In the genomic region with DNA sequence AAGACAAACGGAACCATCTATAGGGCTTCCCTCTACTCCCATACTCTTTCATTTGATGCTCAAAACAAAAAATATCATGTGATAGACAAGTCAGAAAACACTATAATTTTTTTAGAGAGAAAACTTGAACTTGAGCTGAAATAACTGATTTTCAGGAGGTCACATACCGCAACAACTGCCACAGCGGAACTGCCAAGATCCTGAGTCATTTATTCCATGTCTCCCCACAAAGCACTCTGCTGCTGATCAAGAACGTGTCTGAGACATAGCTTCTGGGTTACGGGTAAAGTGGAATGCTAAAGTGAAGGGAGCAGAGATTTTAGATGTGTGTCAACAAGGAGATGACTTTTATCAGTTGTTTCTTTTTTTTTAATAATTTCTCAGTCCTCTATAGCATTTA, we compare ENCODE assay signal across 13 mouse cellular contexts.
DNase-seq lines count a peak whose midpoint lies in the region; ATAC-seq lines count a peak whose summit lies in the region.
"Had no signal": no experiment of that assay in that cellular context is flagged by ENCODE, and none has a peak within 500 bp of the region (broad histone marks: within the 10 kb centered on the region; RNA-seq: fewer than 3 reads in every experiment).

No protein-coding gene starts in this region.

- peak; percentile 48 for DNase-seq in gastrocnemius, adult 18-20 months (ENCODE audit: low spot score)
- no peak for DNase-seq in gastrocnemius, postnatal 10 days
- DNase-seq in lung, postnatal 25 days (ENCODE audit: low spot score) = peak; percentile 25
- DNase-seq in kidney, postnatal 4 days = no peak
- no peak for DNase-seq in thymus, postnatal 4 days
- DNase-seq: B cell, adult 2 months; cerebellum, adult 11 months; embryo, embryonic 11 days; liver, embryonic 13.5 days had no signal

- H3K27ac ChIP-seq in embryonic facial prominence, embryonic 15.5 days (replicated peaks) = 0 out of 2 replicates have a peak overlapping the region, but pooled peaks have one; percentile 39
- peak overlapping the region; percentile 47 for H3K27ac ChIP-seq in heart, embryonic 15.5 days
- H3K27ac ChIP-seq: liver, embryonic 13.5 days had no signal

- 67% methylated on average over 5 of the region's 5 CpGs for WGBS in embryonic facial prominence, embryonic 15.5 days
- WGBS in heart, embryonic 15.5 days = 56% methylated on average over 5 of the region's 5 CpGs

- H3K4me1 ChIP-seq in embryonic facial prominence, embryonic 15.5 days = no peaks in the 10 kb centered on the region
- no peaks in the 10 kb centered on the region; the same call in 1 of the 2 replicates for H3K4me1 ChIP-seq in heart, embryonic 15.5 days (replicated peaks)
- H3K4me1 ChIP-seq: liver, embryonic 13.5 days; megakaryocyte, embryonic 14.5 days had no signal

- no peaks in the 10 kb centered on the region for H3K9me3 ChIP-seq in embryonic facial prominence, embryonic 15.5 days (replicated peaks)
- H3K9me3 ChIP-seq in heart, embryonic 15.5 days (replicated peaks) = no peaks in the 10 kb centered on the region
- H3K9me3 ChIP-seq: liver, embryonic 13.5 days; megakaryocyte, embryonic 14.5 days had no signal

- no peaks in the 10 kb centered on the region for H3K27me3 ChIP-seq in embryonic facial prominence, embryonic 15.5 days
- H3K27me3 ChIP-seq in heart, embryonic 15.5 days = no peaks in the 10 kb centered on the region
- H3K27me3 ChIP-seq: liver, embryonic 13.5 days; megakaryocyte, embryonic 14.5 days had no signal

- ATAC-seq in embryonic facial prominence, embryonic 15.5 days (ENCODE audit: insufficient number of reproducible peaks, low FRiP score, low TSS enrichment, low read depth) = no peak
- no peak for ATAC-seq in heart, embryonic 15.5 days (replicated peaks; ENCODE audit: insufficient number of reproducible peaks, insufficient read depth, low FRiP score, low read depth)
- ATAC-seq in inflammation-experienced regulatory T-cells, adult 6 months = no peak

- no peak overlapping the region for H3K4me3 ChIP-seq in embryonic facial prominence, embryonic 15.5 days (replicated peaks)
- no peak overlapping the region for H3K4me3 ChIP-seq in heart, embryonic 15.5 days
- H3K4me3 ChIP-seq: liver, embryonic 13.5 days; megakaryocyte, embryonic 14.5 days had no signal

- no peaks in the 10 kb centered on the region for H3K36me3 ChIP-seq in embryonic facial prominence, embryonic 15.5 days
- H3K36me3 ChIP-seq in heart, embryonic 15.5 days = no peaks in the 10 kb centered on the region
- H3K36me3 ChIP-seq: liver, embryonic 13.5 days had no signal

- H3K4me2 ChIP-seq in embryonic facial prominence, embryonic 15.5 days (replicated peaks) = no peak overlapping the region
- no peak overlapping the region for H3K4me2 ChIP-seq in heart, embryonic 15.5 days
- H3K4me2 ChIP-seq: liver, embryonic 13.5 days had no signal

- H3K9ac ChIP-seq in embryonic facial prominence, embryonic 15.5 days = no peak overlapping the region
- no peak overlapping the region for H3K9ac ChIP-seq in heart, embryonic 15.5 days
- H3K9ac ChIP-seq: liver, embryonic 13.5 days had no signal

Comparison
In these comparisons a context has a peak if more than half of its experiments do, and no peak if none do; other contexts are left out.
1. DNase-seq: peak in gastrocnemius, adult 18-20 months (single experiment) and lung, postnatal 25 days (single experiment); none in gastrocnemius, postnatal 10 days (single experiment), kidney, postnatal 4 days (0 of 2) and thymus, postnatal 4 days (single experiment).